Mouse (Mus musculus) left cerebral cortex, postnatal 4 days (tissue): ENCODE measurements around the gene Rmnd5a. TPM values are rescaled to one million over a fixed set of nuclear protein-coding genes. Genes with fewer than 3 reads are reported as not detected.

ENCODE experiments used
- DNase-seq: peaks from one replicate; pipeline ENCODE4 v3.0.0-alpha.2; 2022
- intact Hi-C: fragments of 180-260 bp; cut with DNase I; formaldehyde crosslinking; loops from one replicate; pipeline ENCODE4 v1.15.1; 2025
- total RNA-seq, 2 experiments: library from RNA; stranded (reverse); gene quantifications; 2 replicates each; pipeline ENCODE4 v1.2.3; 2021

The Rmnd5a gene
- total RNA-seq, 2 experiments from 2014 or later, result 53.5 to 54.3 TPM

DNA sequence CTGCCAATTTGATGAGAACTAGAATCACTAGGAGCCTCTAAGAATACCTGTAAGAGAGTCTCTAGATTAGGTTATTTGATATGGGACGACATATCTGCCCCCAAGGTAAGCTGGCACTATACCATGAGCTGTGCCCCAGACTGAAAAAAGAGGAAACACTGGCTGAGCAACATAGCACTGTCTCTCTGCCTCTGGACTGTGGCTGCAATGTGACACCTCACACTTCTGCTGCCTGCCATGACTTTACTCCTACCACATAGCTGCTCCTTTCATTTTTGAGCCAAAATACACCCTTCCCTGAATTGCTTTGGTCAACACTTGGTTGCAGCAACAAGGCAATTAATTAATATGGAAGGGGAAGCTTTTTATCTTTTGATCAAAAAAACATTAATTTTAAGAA, 4.3 kb upstream of the Rmnd5a start:
- intact Hi-C loops, result loop anchor here (5.0 kb wide), 1 partner anchor 48 kb away; the partner anchor contains the start of gene Rnf103

DNA sequence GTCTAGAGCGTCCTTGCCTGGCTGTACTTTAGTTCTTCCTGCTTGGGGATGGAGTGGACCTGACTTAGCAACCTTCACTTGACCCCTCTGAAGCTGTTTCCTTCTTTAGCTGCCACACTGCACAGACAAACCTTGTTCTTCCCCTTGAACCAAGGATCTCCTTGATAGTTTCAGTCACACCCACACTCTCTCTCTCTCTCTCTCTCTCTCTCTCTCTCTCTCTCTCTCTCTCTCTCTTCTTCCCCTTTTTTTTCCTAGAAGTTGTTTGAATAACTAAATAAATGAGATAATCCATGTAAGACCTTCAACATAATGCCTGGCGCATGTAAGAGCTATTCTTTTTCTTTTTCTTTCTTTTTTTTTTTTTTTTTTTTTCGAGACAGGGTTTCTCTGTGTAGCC, 1.7 kb upstream of the Rmnd5a start:
- intact Hi-C loops, result loop anchor here (5.0 kb wide), 1 partner anchor 50 kb away; the partner anchor contains the start of gene Rnf103
- no peak for DNase-seq

More for the DNA sequence above, 4.3 kb upstream of the Rmnd5a start:
- no peak for DNase-seq

DNA sequence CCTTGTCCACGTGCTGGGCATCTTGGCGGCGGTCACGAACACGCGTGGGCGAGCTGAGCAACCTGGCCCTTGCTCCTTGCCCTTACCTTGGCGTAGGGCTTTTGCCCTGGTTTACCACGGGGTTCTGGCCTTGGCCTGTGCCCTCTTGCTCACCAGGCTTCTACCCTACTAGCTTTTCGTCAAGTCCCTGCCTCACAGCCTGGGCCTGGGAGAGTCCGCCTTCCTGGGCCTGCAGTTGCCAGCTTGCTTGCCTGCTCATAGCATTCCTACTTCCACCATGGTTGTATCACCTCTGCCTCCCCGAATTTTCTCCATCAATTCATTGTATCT, 779 bp upstream of the Rmnd5a start:
- DNase-seq, result no peak
- intact Hi-C loops, result loop anchor here (5.0 kb wide), 1 partner anchor 51 kb away; the partner anchor contains the start of gene Rnf103

DNA sequence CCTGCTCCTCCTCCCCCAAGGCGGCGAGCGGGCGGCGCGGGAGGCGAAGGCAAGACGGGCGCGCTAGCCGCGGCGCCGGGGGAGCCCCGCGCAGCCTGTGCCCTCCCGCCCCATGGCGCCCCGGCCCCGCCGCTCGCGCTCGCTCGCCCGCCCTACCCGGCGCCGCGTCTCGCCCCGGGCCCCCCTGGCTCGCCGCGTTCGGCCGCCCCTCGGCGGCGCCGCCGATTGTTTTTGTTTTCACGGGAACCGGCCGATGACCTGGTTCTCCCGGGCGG, 283 bp downstream of the Rmnd5a start:
- DNase-seq, result no peak
- intact Hi-C loops, result loop anchor here (5.0 kb wide), 1 partner anchor 52 kb away; the partner anchor contains the start of gene Rnf103

DNA sequence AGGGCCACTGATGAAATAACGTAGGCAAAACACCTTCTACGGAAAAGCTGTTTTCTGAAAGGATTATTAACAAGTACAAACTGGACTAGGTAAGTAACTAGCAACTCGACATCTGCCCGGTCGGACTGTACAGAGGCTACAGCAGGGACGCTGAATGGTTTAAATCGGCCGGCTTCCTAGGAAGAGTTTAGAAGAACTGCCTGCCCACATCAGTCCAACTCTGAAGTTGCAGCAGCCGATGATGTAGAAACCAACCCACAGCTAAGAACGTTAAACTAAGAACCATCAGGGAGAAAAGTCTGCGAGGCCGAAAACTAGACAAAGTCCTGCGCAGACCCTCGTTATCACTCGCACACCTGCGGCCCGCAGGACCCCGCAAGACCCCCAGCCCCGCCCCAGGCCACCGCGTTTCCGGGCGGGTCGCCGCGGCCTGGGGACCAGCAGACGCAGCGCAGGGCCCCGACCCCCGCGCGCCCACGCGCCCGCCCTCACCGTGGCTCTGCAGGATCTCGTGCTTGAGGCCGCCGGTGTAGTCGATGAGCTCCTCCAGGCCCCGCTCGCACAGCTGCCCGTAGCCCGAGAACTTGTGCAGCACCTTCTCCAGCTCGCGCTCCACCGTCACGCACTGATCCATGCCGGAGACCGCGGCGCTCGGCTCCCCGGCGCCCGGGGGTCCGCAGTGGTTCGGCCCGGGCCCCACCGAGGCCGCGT, 776 bp downstream of the Rmnd5a start:
- DNase-seq, result peak; percentile 51
- intact Hi-C loops, result loop anchor here (5.0 kb wide), 1 partner anchor 53 kb away; the partner anchor contains the start of gene Rnf103

DNA sequence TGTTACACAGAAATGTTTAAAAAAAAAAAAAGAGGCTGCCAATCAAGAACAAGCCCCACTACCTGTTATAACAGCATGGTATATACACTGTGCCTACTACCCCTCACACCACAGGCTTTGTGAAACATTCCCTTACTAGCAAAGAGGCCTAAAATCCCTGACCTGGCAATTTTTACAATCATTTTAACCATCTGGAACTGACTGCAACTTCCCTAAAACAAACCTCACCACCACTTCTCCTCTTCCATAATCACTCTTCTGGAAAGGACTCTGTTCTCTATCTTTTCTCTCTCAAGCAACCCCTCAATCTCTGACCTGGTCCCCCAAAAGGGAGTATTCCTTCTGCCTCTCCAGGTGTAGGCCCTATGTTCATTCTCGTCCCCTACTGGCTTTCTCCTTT, 2.4 kb downstream of the Rmnd5a start:
- intact Hi-C loops, result no loop called here
- no peak for DNase-seq

DNA sequence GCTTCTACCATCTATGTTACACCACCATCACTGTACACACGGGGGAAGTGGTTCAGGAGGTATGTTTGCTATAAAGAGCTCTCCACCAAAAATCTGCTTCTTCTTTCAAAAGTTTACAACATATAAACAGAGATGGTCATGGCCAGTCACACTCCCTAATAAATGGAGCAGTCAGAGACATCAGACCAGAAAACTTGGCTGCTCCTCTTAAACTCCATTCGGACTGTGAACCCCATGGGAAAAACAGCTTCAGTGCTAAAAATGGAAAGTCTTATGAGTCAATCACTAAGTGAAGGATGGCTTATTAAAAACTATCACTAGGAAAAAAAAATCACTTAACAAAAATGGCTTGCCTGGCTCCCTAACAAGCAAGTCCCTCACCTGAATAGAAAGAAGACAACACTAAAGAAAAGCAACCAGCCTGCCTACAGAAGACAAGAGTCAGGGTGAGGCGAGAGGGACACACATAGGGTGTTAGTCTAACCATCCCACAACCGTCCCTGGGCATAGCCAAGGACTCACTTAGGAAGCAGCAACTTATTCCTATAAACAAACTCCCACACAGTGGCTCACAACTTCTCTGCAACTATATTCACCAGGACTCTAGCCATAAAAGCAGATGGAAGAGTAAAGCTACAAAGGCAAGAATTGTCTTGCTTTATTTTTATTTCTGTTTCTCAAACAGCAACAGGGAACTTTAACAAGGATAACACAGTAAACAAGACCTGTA, 12.3 kb downstream of the Rmnd5a start:
- intact Hi-C loops, result no loop called here

DNA sequence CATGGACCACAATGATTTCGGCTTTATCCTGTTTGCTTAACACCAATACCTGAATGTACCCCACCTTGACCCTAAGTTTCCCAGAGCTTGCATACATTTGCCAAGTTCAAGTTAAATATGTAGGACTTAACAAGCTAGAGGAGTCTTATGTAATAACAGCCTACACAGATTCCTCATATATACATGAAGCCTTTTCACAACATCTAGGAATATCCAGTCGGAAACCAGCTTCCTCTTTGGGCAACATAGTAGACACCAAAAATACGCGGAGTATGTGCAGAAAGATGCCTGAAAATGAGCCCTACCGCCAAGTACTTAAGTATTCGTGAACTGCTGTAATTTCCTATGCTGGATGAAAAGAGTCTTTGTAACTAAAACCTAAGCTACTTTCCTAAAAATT, 14.8 kb downstream of the Rmnd5a start:
- intact Hi-C loops, result no loop called here
- DNase-seq, result no peak

More for the DNA sequence above, 12.3 kb downstream of the Rmnd5a start:
- no peak for DNase-seq

DNA sequence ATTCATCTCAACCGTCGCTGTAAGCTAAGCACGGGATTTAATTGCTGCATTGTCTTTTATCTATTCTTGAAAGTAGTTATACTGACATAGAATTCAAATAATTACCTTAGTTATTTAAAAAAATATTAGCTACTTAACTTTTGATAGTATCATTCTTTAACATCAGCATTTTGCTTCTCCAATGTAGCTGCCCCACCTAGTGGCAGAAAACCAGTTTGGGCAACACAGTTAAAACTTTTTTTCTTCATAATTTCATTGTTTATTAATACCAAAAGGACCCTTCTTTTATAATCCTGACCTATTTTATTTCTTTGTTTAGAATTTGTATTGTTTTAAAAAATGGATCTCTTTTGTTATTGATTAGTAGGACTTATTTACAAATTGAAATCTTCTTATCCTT, 17.3 kb downstream of the Rmnd5a start:
- intact Hi-C loops, result no loop called here
- DNase-seq, result peak; percentile 10

DNA sequence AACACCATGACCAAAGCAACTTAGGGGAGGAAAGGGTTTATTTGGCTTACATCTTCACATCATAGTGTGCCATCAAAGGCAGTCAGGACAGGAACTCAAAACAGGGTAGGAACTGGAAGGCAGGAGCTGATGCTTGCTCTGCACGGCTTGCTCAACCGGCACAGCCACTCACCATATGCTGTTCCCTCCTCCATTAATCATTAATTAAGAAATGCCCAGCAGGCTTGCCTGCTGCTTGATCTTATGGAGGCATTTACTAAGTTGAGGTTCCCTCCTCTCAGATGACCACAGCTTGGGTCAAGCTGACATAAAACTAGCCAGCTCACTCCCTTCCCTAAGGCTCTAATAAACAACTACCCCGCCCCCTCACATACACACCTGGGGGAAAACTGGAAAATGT, 18.3 kb downstream of the Rmnd5a start:
- intact Hi-C loops, result no loop called here
- no peak for DNase-seq

DNA sequence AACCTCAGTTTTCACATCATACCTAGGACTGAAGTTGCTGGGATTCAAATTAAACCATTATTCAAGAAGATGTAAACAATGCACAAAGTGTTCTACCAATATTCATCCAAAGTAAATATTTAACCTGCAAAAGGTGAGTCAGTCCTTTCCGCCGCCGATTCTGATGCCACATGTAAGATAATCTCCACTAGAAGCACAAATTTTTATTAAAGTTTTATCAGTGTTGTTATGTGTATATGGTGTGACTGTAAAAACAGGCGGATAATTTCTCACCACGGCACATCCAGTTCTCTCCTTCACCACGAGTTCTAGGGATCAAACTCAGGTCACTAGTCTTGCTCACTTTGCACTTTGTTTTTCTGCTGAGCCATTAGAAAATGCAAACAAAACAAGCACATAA, 19.6 kb downstream of the Rmnd5a start:
- intact Hi-C loops, result no loop called here
- no peak for DNase-seq

DNA sequence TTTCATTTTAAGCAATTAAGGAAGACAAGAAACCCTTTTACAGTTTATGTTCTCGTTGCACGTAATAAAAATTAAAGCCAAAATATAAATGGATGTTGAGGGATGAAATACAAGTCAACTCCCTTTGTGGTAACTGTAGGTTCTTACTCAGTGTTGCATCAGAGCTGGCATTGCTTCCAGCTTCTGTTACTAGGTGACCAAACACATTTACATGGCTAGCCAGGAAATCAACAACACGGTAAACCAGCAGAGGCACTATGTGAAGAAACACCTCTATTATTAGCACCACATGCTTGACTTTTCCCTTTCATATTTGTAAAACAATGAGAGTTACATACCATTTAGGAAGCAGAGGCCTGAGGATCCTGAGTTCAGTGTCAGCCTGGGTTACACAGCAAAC, 21.6 kb downstream of the Rmnd5a start:
- intact Hi-C loops, result no loop called here
- DNase-seq, result no peak

DNA sequence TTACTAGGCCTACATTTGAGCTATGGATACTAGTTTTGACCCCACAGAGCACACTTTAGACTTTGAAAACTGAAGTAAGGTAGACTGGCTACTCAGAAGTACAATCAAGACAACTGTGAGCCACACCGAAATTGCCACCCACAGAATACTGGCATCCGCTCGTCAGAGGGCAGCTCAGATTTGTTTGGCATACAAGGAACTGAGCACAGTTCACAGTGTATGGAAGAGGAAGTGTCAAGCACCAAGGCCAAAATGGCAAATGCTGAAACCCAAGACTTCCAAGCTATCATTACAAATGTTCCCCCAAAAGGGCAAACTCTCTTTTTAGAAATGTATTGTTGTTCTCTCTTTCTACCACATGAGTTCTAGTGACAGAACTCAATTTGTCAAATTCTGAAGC, 25.0 kb downstream of the Rmnd5a start:
- intact Hi-C loops, result no loop called here
- DNase-seq, result no peak

DNA sequence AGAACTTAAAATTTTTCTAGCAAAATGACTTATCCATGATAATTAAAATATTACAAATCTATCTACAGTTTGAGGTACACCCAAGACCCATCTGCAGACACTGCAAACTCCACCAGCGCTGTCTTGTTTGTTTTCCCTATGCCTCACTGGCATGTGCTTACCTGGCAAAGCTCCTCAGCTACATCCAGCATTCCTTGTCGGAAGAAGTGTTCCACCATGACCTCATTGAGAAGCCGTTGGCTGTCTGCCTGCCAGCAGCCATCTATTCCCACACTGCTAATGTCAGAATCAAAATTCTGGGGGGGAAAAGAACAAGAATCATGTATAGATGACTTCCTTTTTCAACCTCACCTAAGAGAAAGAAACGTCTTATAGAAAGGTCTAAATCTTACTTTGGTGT, 25.8 kb downstream of the Rmnd5a start:
- peak; percentile 17 for DNase-seq
- intact Hi-C loops, result no loop called here

DNA sequence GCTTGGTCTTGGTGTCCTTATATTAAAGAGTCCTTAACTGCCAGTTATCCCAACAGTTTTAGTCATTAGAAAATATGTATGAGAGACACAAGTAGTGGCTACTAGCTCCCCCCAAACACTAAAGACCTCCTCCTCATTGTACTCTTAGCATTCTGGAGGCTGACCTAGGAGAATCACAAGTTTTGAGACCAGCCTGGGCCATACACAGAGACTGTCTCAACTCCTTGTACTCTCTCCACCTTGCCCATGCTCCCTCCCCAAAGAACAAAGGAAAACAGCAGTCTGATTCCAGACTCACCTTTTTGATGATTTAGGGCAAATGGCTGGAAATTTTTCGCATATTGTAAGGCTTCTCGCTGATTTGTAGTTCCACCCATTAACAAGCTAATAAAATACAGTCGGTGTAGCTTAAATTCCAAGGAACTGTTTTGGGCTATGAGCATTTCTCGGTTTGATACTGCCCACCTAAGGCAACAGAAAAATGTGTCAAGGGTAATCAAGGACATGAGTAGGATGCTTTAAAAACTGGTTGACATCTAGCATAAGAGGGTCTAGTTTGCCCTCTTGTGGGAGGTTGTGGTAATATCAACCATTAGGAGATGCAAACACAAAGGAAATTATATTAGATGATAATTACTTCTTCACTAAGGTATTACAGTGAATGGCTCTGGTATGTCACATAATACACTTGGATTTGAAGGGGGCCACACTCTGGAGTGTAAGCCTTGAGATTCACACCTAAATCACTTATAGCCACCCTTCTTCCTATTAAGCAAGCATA, 41.4 kb downstream of the Rmnd5a start:
- no peak for DNase-seq
- intact Hi-C loops, result loop anchor here (10.0 kb wide), 2 partner anchors 104 to 244 kb away; no protein-coding TSS in a partner anchor

DNA sequence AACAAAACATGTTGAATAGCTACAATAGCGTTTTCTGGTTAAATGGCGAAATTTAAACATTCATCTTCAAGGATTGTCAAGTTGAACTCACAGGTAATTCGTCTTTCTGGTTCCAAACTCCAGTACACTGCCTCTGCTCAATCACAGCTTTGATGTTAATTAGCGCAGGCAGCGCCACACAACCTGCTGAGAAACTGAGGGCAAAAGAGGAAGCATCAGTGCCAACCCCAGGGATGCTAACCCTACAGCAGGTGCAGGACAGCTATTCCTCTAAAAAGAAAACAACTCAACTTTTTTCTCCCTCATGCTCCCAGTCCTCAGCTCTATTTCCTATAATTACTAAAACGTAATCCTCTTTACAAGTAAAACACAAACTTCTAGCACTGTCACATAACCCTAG, 43.7 kb downstream of the Rmnd5a start:
- intact Hi-C loops, result loop anchor here (10.0 kb wide), 2 partner anchors 102 to 242 kb away; no protein-coding TSS in a partner anchor
- DNase-seq, result no peak

DNA sequence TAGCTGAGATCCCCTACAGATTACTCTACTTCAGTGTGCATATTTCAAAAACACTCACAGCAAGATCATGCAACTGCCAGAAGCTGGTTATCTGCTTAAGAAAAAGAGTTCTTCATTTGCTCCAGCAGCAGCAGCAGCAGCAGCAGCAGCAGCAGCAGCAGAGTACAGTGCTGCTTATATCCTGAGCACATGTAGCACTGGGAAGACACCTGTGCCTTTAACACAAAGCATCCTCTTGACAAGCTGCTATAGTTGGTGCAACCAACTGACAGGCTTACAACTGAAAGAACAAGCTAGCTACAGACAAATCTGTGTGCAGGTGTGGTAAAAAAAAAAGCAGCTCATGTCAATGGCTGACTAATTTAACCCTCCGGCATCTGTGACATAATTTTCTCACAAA, 44.4 kb downstream of the Rmnd5a start:
- intact Hi-C loops, result loop anchor here (10.0 kb wide), 2 partner anchors 101 to 241 kb away; no protein-coding TSS in a partner anchor

DNA sequence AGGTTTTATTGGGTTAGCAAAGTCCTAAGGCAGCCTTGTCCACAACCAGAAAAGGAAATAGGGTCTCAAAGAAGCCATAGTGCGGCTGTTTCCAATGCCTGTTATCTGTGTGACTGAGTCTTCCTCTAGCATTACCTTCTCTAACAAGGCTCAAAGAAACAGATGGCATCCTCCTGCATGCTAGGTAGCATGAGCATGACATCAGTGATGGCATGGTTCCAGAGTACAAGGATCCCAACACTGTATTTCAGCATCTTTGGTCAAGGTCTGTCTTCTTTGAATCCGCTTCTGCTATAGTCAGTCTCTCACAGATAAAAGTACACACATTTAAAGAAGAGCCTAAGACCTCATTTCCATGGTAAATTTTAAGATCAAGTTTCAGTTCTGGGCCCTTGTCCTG, 49.9 kb downstream of the Rmnd5a start:
- intact Hi-C loops, result loop anchor here (10.0 kb wide), 2 partner anchors 96 to 236 kb away; no protein-coding TSS in a partner anchor

More for the DNA sequence above, 44.4 kb downstream of the Rmnd5a start:
- DNase-seq, result no peak

DNA sequence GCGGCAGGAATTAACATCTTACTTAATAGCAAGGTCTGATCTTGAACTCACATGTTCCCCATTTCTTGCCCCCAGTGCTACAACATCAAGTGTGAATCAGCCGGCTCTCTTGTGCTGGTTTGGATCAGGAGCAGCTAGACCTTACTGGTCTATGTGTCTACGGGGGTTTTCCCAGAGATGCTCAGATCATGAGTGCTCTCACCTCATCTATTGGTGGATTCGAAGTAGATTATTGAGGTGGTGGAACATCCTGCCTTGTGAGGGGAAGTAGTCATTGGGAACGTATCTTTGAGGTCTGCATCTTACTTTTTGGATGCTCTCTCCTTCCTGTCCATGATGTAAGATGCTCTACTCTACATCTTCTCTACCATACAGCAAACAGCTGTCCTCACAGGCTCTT, 58.8 kb downstream of the Rmnd5a start:
- DNase-seq, result no peak
- intact Hi-C loops, result no loop called here

More for the DNA sequence above, 49.9 kb downstream of the Rmnd5a start:
- no peak for DNase-seq

DNA sequence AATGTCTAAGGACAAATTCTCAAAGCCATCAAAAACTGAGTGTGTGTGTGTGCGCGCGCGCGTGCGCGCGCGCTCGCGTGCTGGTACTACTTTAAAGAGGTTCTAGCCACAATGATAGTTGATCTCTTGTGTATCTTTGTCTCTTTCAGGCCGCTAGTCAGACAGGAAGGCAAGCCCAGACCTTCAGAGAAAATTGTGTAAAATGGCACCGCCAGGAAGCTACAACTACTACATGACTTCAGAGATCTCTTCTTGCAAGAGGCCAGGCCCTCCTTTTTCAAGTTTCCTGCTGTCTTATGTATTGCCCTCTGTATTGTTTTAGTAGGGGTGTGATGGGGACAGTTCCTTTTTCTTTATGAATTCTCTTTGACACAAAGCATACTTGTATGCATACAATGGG, 63.7 kb downstream of the Rmnd5a start:
- intact Hi-C loops, result no loop called here

DNA sequence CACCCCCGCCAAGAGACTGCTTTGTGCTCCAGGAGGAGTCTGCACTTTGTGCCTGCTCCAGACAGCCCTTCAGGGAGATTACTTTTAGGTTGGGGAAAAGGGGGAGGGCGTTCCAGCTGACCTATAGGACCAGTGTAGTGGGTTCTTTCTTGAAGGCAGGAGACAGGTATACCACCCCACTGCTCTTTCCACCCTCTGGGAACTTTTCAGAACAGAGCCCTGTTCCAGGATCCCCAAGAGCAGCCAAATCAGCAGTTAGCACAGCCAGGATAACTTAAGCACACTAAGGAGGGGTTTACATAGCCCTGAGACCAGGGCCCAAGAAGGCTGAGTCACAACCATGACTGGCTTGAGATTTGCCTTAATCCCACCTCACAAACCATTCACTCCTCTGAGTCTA, 65.5 kb downstream of the Rmnd5a start:
- no peak for DNase-seq
- intact Hi-C loops, result no loop called here

More for the DNA sequence above, 63.7 kb downstream of the Rmnd5a start:
- no peak for DNase-seq
